Mouse (Mus musculus) liver, adult 2 months (tissue): ENCODE measurements at regions not wholly inside any gene's neighbourhood (a gene's known extent, or its start where the extent isn't known, plus 50 kb on each side); places are given as distances from the start of the nearest gene placed in this dataset.

Experiments used
- DNase-seq: peaks from one replicate; pipeline ENCODE4 v3.0.0-alpha.2; 2011; ENCODE audit warnings: low read depth, low spot score; ENCODE audit errors: extremely low read depth
- H3K27ac ChIP-seq: fragments of 200-500 bp; replicated peaks from 2 replicates; pipeline ENCODE4 v1.5.1; 2012; ENCODE audit warnings: low read depth, mild to moderate bottlenecking, control low read depth, inconsistent platforms, low read length; ENCODE audit not compliant: insufficient read depth
- H3K27me3 ChIP-seq: fragments of 200-500 bp; 2 replicates; pipeline ENCODE4 v1.6.1; 2012; ENCODE audit warnings: mild to moderate bottlenecking, moderate library complexity, low read length, inconsistent platforms; ENCODE audit not compliant: control insufficient read depth, insufficient read depth
- H3K36me3 ChIP-seq: fragments of 200-500 bp; 2 replicates; pipeline ENCODE4 v1.6.1; 2012; ENCODE audit warnings: low read length, inconsistent platforms; ENCODE audit not compliant: control insufficient read depth, insufficient read depth
- H3K4me1 ChIP-seq: fragments of 200-500 bp; 2 replicates; pipeline ENCODE4 v1.6.1; 2011; ENCODE audit warnings: low read length; ENCODE audit not compliant: control insufficient read depth, insufficient read depth
- H3K4me3 ChIP-seq: fragments of 200-500 bp; 2 replicates; pipeline ENCODE4 v1.5.1; 2011; ENCODE audit warnings: low read depth, mild to moderate bottlenecking, control low read depth, low read length, moderate library complexity; ENCODE audit not compliant: insufficient read depth
- H3K79me2 ChIP-seq: fragments of 200-500 bp; 2 replicates; pipeline ENCODE4 v1.6.1; 2012; ENCODE audit warnings: inconsistent platforms, mild to moderate bottlenecking, low read length, moderate library complexity; ENCODE audit not compliant: control insufficient read depth, insufficient read depth
- H3K9ac ChIP-seq: fragments of 200-500 bp; 2 replicates; pipeline ENCODE4 v1.6.1; 2012; ENCODE audit warnings: low read depth, mild to moderate bottlenecking, control low read depth, inconsistent platforms, low read length
- CTCF ChIP-seq: fragments of 200-500 bp; IDR thresholded peaks from 2 replicates; pipeline ENCODE4 v1.5.1; 2011; ENCODE audit warnings: low read depth, low read length, control low read depth
- POLR2A ChIP-seq: fragments of 200-500 bp; IDR thresholded peaks from 2 replicates; pipeline ENCODE4 v1.6.1; 2011; ENCODE audit warnings: low read length, control low read depth; ENCODE audit not compliant: insufficient read depth; ENCODE audit errors: extremely low read depth
- WGBS: fragments of 180-500 bp; shearing (Covaris S2); methylation state at CpG from one replicate; pipeline ENCODE4 v1.1.7; 2018; 5-methylcytosine and 5-hydroxymethylcytosine counted together

DNA sequence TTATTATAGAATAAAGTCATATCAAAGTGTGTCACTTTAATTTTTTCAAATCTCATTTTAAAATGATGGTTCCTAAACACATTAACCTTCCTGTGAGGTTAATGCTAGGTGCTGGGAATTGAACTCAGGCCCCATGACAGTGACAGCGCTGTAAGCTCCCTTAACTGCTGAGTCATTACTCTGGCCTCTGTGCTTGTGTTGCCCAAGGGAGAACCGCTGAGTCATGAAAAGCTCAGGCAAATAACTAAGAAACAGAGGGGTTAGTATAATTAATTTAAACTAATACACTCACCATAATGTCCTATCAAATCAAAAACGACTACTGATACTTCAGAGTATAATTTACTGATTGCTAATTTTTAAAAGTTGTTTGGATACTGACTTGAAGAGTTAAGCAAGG, 281.7 kb upstream of the Ndst3 start:
- Histone ChIP-seq H3K27ac (no peak overlapping the region), H3K27me3 (no peaks in the 10 kb centered on the region), H3K4me3 (no peak overlapping the region), H3K36me3 (no peaks in the 10 kb centered on the region), H3K79me2 (no peaks in the 10 kb centered on the region), H3K4me1 (no peaks in the 10 kb centered on the region), H3K9ac (no peak overlapping the region)
- TF ChIP-seq CTCF (no peak), POLR2A (no peak)
- WGBS, result 76% methylated on average over 3 of the region's 3 CpGs
- no peak for DNase-seq

DNA sequence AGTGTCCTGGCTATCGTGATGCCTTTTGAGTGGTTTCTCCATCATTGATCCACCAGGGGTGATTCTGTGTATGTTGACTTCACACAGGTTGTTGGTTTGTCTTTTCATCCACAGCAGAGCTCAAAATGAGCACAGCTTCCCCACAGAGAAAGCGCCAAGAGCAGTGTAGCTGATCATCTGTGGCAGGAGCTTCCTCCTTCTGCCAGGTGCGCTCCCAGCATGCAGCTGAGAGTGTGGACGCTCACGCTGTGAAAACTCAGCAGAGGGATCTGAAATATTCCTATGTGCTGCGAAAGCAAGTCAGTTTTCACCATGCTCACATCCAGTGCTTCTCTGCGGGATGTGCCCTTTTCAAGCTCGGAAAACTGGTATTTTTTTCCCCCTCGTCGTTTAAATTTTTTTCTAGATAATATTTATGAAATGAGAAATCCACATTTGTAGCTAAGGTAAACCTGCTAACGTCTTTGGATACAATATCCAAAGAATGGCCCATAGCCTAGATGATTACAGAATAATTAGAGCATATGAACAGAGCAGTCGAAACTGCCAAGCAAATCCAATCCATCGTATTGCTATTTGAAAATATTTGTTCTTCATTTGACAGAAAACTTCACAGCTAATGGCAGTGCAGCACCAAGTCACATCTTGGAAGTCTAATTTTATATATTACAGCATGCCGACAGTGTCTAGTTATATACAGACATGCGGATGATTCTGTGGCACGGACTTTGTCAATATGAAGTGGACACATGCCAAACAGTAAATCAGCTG, 283.3 kb upstream of the Ndst3 start:
- no peak for TF ChIP-seq POLR2A
- no peak for TF ChIP-seq CTCF
- 71% methylated on average over 16 of the region's 16 CpGs for WGBS
- DNase-seq, result no peak

DNA sequence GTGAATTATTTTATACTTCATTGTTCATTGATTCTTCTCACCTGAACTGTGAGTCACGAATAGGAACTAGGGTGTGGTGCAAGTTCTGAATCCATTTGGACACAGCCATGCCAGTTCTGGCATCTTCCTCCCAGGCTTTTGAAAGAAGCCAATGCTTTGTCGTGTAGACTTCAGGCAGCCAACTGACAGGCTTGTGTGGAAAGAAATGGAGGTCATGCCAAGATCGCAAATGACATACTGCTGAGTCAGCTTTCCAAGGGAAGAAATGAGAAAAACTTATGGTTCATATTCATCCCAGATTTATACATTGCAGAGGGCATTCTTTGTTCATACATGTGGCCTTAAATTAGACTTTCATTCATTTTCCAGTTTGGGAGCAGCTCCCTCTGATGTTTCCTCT, 285.8 kb upstream of the Ndst3 start:
- 80% methylated on average over 3 of the region's 3 CpGs for whole genome bisulfite sequencing
- TF ChIP-seq CTCF (no peak), POLR2A (no peak)
- Histone ChIP-seq H3K4me3 (no peak overlapping the region), H3K9ac (no peak overlapping the region), H3K27ac (no peak overlapping the region), H3K4me1 (no peaks in the 10 kb centered on the region), H3K27me3 (no peaks in the 10 kb centered on the region), H3K79me2 (no peaks in the 10 kb centered on the region), H3K36me3 (no peaks in the 10 kb centered on the region)
- no peak for DNase-seq

More for the DNA sequence above, 283.3 kb upstream of the Ndst3 start:
- no peaks in the 10 kb centered on the region for H3K36me3 ChIP-seq
- no peak overlapping the region for H3K4me3 ChIP-seq
- H3K27ac ChIP-seq, result no peak overlapping the region
- no peaks in the 10 kb centered on the region for H3K79me2 ChIP-seq
- H3K9ac ChIP-seq, result no peak overlapping the region
- no peaks in the 10 kb centered on the region for H3K4me1 ChIP-seq
- H3K27me3 ChIP-seq, result no peaks in the 10 kb centered on the region

DNA sequence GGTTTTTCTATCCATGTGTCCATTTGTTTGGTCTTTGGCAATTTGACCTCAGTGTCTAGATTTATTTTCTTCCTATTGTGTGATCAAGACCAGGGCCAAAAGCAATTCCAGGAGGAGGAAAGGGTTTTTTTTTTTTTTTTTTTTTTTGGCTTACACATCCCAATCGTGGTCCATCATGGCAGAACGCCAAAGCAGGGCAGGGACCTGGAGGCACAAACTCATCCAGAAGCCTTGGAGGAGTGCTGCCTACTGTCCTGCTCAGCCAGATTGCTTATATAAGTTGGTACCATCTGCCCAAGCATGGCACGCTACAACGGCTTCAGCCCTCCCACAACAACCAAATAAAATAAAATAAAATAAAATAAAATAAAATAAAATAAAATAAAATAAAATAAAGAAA, 286.5 kb upstream of the Ndst3 start:
- no peak overlapping the region for H3K9ac ChIP-seq
- no peaks in the 10 kb centered on the region for H3K4me1 ChIP-seq
- no peak for TF ChIP-seq CTCF
- no peak for TF ChIP-seq POLR2A
- H3K79me2 ChIP-seq, result no peaks in the 10 kb centered on the region
- no peaks in the 10 kb centered on the region for H3K27me3 ChIP-seq
- H3K27ac ChIP-seq, result no peak overlapping the region
- no peak for DNase-seq
- H3K36me3 ChIP-seq, result no peaks in the 10 kb centered on the region
- no peak overlapping the region for H3K4me3 ChIP-seq
- 64% methylated on average over 4 of the region's 4 CpGs for WGBS

DNA sequence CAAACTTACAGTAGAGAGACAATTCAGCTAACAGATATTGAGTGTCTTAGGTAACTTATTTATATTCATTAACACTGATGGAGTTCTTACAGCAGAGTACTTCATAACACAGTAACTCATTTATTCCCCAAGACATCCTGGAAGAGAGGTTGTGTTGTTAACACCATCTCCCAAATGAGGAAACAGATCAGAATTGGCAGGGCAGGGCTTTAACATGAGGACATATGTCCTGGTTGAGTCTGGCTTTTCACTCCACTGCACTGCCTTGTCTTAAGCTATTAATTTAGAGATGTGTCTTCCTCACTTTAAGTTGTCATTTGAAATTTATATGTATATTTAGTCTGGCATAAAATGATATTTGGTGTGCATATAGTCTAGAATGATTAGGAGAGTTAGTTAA, 292.4 kb upstream of the Ndst3 start:
- TF ChIP-seq CTCF (no peak), POLR2A (no peak)
- Histone ChIP-seq H3K4me3 (no peak overlapping the region), H3K27ac (no peak overlapping the region), H3K9ac (no peak overlapping the region), H3K27me3 (no peaks in the 10 kb centered on the region), H3K36me3 (no peaks in the 10 kb centered on the region), H3K79me2 (no peaks in the 10 kb centered on the region), H3K4me1 (no peaks in the 10 kb centered on the region)
- DNase-seq, result no peak

DNA sequence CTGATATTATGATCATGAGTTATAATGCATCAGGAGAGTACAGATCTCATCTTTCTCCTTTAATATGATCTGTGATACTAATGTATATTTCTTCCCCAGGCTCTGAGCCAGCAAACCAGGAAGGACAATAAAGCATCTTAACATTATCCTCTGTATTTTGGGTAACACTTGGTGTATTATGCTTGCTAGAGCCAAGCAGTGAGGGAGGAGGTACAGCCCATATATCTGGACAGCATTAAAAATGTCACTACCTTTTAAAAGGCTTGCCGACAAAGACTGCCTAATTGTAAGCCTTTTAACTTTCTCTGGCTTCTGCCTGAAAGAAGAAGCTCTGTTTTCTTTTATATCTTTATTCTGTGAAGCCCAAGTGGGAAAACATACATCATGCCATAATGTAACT, 292.9 kb upstream of the Ndst3 start:
- Histone ChIP-seq H3K27me3 (no peaks in the 10 kb centered on the region), H3K27ac (no peak overlapping the region), H3K36me3 (no peaks in the 10 kb centered on the region), H3K79me2 (no peaks in the 10 kb centered on the region), H3K4me3 (no peak overlapping the region), H3K4me1 (no peaks in the 10 kb centered on the region), H3K9ac (no peak overlapping the region)
- TF ChIP-seq CTCF, result no peak
- DNase-seq, result no peak
- 92% methylated on average over 1 of the region's 1 CpGs for WGBS
